Mouse (Mus musculus) frontal cortex, postnatal 14 days (tissue): ENCODE data around the gene Kif13a.

Source experiments
- DNase-seq, 2 experiments: peaks; one replicate each; pipeline ENCODE4 v3.0.0; 2022; ENCODE audit warnings: low spot score in 2 of 2

Kif13a gene

DNA sequence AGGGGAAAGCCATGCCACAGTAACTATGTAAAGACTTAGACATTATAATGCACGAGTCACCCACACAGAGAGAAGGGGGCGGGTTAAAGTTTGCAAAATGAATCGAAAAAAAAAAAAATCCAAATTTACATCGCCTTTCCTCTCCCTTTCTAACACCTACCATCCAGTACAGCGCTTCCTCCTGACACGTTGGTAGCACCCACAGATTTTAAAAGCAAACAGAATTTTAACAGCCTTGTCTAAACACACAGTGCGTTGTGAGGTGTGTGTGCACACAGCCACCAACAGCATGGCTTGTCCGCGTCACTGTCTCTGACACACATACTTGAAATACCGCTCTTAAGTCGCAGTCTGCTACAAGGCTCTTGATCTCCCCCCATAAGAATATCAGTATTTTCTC is 94.3 kb downstream of the Kif13a start:
- DNase-seq = no peak

DNA sequence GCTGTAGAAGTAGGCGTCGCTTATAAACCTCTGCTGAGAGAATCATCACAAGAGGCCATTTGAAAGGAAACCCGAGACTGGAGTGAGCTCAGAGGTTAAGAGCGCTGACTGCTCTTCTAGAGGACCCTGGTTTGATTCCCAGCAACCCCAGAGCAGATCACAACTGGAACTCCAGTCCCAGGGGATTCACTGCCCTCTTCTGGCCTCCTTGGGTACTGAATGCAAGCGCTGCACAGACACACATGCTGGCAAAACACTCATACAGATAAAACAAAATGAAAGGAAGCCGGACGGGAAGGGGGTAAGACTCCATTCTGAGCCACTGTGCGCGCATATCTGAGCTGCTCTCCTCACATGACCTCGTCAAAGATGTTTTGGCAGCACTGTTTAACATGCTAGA is 94.9 kb downstream of the Kif13a start:
- no peak for DNase-seq

DNA sequence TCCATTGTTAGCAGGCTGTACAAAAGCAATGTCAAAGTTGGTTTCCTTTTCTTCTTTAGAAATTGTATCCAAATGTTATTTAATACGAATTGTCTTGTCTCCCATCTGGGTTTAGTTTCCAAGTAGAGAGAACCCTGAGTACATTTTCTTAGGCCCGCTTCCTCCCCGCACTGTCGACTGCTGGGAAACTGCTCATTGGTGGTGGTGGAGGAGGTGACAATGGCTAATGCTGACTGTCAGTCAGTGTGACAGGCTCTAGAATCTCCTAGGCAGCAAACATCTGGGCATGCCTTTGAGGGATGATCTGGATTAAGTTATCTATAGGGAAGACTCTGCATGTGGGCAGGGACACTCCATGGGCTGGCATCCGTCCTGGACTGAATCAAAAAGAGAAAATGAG is 96.1 kb downstream of the Kif13a start:
- no peak for DNase-seq

DNA sequence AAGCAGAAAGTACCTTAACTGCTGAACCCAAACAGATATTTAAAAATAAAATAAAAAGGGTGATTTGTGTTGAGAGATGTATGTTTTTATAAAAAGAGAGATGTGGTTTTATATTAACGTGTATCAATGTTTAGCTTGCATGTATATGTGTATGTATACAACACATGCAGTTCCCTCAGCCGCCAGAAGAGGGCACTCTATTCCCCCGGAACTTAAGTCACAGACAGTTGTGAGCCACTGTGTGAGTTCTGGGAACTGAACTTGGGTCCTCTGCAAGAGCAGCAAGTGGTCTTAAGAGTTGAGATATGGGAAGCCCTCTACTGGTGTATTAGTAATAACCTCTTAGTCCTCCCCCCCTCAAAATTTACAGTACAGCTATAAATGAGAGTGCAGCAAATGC is 96.7 kb downstream of the Kif13a start:
- no peak for DNase-seq

DNA sequence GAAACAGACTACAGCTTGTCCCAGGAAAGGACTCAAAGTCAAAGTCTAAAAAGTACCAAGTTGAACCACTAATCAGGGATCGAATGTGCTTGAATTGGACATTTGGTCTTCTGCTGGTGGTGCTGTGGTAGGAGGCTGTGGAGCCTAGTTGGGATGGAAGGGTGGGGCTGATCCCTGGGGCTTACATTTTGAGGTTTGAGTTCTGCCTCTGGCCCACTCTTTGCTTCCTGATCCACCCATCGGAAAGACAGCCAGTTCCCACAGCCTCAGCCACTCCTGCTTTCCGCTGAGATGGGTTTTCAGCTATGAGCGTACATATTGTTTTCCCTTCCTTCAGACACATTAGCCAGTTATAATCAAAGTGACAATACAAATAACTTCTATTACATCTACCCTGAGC is 106.4 kb downstream of the Kif13a start:
- DNase-seq = no peak

DNA sequence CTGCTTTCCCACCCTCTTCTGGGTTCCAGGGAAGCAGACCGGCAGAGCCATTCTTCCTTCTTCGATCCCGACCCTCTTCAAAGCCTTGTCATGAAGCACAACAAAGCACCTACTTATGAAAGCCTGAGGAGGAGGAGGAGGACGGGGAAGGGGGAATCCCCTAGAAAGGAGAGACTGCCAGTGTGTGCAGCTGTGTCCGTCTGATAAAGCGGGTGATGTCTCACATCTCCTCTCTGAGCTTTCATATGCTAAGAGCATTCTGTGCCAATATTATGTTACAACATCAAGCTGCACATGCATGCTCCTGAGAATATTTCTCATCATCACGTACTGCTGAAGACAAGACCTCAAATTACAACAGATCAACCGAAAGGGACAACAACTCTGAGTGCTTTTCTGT is 107.5 kb downstream of the Kif13a start:
- DNase-seq = no peak

DNA sequence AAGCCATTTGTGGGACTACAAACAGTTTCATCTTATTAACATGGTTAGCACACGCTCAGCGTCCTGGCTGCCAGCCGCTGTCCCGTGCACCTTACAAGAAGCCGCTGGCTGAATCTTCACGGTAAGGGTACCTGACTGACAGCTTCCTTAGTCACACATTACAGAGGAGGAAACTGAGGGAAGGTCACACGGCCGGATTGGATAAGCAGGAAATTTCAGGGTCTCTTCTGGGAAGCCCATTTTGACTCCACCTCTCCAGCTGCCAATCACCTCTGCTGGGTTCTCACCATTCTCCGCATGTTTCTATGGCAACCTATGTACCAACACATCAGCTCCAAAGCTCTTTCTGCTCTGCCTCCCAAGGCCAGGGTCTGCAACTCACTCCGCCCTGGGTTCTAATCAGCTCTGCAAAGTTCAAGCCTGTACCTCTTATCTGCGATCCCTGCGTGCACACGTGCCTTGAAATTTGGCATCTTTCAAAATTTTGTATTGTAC is 109.9 kb downstream of the Kif13a start:
- DNase-seq = no peak

DNA sequence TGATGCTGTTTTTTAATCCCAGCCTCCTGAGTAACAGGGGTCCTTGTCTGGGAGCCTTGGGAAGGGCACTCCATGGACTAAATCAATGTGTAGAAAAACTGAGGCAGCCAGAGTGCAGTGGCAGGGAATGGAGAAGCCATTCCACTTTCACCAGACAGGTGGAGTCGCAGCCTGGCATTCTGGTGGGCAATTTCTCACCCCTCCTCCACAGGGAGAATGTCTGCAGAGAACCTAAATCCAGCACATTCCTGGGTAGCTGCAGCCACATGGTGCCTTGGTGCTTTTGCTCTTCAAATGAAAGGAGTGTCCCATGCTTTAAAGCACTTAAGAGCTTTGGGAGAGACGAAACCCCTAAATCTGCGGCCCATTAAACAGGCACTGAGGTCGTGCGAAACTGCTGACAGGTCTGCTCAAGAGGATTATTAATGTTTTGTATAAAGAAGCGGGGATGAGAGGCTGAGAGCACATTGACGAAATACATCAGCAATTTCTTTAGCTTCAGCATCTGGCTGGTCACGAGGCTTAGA is 110.4 kb downstream of the Kif13a start:
- DNase-seq = no peak

DNA sequence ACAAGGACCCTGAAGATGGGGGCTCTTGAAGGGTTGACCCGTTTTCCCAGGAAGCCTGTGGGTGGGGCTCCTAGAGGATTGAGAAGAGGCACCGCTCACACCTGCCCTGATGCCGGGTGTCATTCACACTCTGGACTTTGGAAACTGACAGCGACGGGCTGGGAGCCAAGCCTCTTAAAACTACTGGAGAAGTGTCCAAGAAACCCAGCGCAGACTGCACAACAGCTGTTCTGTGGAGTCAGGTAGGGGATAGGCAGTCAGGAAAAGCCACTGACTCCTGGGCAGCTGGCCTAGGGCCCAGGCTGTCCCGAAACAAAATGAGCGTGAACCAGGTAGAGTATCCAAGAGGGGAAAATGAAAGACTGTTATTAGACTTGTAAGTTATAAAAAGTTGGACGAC is 111.3 kb downstream of the Kif13a start:
- no peak for DNase-seq

DNA sequence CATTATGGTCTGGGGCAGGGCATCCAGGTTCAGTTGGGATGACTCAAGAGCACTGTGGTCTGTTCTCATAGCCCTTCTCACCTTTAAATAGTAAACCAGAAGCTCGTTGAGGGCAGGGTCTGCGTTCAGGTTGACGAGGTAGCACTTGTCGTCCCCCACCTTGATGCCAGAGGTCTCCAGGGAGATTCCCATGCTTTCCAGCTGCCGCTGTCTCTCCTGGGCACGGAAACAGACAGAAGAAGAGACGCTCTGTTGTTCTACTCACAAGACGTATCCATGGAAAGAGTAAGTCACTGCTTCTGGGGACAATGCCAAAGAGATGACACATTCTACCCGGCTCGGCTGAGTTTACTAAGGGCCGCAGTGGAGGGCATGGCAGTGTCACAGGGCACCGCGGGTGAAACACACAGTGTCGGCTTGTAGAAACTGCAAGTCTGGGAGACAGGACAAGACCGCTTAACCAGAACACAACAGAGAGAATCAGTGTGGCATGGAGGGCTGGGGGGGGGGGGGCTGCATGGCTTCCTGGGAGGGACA is 117.0 kb downstream of the Kif13a start:
- no peak for DNase-seq

DNA sequence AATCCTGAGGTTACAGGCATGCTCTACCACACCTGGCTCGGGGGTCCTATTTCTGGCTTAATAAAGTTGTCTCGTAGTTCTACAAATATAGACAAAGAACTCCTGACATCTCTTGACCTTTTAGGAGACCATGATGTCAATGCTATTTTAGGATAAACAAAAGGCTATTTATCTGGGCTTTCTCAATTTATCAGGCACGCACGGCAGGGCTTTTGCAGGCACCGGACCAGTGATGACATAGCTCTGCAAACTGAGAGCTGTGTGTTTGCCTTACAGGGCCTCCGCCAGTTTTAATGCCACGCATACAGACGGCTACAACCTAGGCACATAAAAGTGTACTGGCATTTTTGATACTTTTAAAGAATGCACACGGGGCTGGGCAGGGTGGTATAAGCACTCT is 118.0 kb downstream of the Kif13a start:
- no peak for DNase-seq

DNA sequence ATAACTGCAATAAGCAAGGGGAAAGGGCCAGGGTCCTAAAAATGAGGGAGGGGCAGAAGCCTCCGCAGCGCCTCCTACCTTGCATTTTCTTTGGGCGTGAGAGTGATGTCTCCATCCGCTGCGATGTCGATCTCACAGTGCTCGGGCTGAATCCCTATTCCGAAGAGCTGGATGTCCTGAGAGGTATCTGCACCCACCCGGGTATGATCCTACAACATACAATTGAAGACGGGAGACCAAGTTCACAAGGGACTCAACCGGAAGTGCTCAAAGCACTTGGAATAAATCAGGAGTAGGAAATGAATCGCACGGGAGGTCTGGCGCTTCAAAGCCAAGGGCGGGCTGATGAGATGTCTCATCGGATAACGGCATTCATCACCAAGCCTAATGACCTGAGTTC is 119.1 kb downstream of the Kif13a start:
- DNase-seq = no peak

DNA sequence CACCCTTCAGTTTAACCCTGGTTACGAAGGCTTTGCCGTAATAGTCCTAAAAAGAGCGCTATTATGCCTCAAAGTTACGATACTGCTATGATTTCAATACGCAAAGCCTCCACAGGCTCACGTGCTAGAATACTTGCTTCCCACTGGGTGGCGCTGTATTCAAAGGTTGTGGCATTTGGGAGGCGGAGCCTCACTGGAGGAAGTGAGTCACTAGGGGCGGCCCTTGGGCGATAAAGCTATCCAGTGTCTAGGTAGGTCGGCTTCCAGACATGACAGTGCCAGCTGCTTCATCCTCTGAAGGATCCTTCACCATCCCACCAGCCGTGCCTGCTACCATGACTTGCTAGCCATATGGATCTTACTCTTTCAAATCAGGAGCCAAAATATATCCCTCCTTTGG is 119.6 kb downstream of the Kif13a start:
- DNase-seq = no peak

DNA sequence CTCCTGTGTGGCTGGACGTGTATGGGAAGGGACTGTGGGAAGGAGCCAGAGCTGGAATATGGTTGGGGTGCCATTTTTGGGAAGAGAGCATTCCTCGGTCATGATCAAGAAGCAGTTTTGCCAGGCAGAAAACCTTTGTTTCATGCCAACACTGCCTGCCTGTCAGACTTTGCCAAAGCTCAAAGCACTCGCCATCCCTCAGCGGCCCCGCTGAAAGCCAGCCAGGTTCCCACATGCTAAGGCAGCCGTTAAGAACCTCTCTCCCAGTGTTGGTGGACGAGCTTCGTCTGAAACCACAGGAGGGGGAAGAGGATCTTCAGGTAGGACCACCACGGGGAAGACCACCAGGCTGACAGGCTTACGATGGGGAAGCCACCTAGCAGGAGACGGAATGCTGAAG is 121.8 kb downstream of the Kif13a start:
- DNase-seq = no peak

DNA sequence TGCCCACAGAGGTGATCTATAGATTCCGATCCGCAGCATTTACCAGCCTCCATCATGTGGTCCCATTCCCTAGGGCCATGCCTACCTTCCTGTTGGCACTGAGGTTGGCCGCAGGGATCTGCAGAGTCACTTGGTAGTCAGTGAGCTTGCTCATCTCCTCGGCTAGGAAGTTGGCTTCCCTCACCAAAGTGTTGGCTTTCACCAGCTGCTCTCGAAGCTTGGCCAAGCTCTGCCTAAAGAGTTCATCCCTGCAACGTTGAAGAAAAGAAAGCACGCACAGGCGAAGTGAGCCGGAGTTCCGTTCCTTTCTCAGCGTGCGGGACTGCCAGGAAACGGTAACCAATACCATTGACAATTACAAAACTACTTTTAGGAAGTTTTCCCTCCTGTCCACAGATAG is 128.5 kb downstream of the Kif13a start:
- no peak for DNase-seq

DNA sequence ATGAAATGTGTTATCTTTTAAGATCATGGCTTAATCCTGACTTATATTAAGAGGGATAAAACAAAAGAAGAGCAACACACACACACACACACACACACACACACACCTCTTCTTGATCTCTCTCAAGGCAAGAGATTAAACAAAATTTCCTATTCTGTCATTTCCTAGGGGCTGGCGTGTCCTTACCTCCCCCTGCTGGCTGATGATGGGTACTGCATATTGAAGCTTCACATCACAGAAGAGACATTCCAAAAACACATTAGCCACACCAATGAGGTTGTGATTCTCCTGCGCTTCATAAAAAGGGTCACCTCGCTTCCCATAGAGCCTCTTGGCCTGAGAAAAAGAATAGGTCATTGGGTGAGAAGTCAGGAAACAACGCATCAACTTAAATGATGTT is 131.5 kb downstream of the Kif13a start:
- peak in 1 of 2 experiments; percentile 50 for DNase-seq

DNA sequence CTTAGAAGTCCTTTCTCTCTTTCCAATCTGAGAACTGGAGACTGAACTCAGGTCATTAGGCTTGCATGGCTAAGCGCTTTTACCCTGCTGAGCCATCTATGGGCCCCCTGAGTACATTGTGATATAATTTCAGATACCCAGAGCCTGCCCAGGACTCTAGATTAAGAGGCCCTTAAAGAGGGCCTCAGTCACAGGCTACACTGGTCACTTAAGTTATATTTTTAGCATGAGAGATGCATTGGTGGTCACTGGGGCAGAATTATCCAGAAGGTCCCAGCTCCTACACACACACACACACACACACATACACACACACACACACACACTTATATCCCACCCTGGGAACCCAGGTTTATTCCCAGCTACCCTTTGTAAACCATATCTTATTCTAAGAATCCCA is 133.3 kb downstream of the Kif13a start:
- DNase-seq = no peak

DNA sequence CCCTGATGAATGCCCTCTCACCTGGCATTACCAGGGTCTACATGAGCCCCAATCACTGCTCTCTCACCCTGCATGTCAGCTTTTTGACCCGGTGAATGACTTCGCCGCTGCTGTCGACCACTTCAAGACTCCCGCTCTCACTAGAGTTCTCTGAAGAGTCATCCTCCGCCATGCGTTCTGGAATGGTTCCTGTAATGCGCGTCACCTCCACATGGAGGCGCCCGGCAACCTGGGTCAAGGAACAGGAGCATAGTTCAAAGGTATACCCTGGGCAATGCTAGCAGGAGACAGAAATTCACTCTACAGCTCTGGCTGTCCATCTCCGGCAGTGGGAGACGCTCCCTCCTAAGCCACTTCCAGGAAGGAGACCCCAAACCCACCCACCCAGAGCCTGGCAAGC is 135.8 kb downstream of the Kif13a start:
- DNase-seq = no peak

DNA sequence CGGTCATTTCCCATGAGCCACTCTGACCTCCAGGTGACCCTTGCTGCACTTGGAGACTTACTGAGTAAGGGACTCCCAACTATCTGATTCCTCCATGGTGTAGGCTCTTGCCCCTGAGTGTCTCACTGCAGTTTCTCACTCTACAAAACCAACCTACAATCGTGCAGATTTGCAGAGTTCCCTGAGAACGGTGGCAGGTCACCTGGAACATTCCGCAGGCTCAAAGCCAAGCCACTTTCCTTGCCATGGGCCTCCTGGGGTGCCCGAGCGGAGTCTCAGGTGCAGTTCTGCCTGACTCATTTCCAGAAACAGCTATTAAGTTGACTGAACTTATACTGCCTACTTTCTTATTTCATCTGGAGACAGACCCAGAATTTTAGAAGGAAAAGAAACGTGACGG is 141.2 kb downstream of the Kif13a start:
- no peak for DNase-seq

DNA sequence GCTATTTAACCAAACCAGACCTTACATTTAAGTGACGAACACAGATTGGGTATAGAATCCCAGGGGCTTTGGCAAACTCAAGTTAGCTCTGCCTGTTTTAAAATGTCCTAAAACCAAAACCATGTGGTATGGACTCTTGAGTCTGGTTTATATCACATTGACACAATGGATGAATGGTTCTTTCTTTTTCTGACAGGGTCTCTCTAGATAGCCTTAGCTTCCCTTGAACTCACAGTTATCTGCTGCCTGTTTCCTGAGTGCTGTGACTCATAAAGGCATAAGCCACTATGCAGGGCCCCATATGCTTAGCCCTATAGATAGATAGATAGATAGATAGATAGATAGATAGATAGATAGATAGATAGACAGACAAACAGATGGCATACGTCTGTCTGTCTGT is 142.8 kb downstream of the Kif13a start:
- no peak for DNase-seq

DNA sequence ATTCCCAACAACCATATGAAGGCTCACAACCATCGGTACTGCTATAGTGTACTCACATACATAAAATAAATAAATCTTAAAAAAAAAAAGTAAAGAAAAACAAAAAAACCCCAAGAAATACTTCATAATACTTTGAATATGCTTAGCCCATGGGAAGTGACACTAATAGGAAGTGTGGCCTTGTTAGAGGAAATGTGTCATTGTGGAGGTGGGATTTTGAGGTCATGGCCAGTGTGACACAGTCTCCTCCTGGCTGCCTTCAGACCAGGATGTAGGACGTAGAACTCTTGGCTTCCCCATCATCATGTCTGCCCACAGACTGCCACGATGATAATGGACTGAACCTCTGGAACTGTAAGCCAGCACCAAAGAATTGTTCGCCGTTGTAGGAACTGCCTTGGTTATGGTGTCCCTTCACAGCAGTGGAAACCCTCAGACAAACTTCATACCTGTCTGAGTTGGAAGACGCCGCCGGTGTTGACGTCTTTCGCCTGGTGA is 143.6 kb downstream of the Kif13a start:
- DNase-seq = no peak

DNA sequence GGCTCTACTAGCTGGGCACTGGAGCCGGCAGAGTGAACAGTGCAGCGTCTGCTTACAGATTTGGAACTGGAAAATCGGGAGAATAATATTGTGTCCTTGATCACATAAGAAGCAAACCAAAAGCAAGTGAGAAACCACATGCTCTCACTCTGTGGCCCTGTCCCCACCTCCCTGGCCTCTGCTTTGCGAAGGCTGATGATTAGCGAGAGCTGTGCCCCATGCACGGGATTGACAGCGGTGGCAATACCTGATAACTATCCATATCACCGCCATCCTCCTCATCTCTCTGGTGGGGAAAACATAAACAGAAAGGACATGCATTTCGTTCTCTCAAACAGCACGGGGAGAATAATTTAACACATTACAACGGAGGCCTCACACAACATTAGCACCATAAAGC is 149.3 kb downstream of the Kif13a start:
- no peak for DNase-seq

DNA sequence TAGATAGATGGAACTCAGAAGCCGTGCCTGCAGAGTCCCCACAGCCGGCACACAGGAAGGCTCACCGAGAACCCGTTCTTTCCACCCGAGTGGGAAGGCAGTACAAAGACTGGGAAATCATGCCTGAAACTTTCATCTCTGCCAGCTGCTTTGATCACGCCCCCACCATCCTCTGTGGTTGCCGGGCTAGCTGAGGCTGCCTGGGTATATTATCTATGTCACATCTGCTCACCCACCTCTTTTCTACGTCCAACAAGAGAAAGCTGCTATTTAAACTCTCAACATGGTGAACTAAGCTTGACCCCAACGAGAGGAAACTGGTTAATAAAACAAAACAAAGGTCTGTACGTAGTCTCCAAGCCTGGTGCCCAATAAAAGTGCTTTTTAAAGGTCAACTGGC is 149.8 kb downstream of the Kif13a start:
- DNase-seq = peak in 1 of 2 experiments; percentile 12

DNA sequence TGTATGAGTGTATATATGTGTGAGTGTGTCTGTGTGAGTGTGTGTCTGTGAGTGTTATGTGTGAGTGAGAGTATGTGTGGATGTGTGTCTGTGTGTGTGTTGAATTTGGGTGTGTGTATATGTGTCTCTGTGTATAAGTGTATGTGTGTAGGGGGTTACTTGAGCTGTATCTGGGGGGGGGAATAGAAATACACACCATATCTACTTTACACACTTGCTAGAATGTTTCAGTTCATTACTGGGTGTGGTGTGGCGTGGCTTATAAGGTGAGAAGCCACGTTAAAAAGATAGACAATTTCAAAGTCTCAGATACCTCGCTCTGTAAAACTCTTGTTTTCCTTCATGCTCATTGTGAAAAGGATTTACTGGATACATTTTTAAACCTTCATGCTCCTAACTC is 152.2 kb downstream of the Kif13a start:
- DNase-seq = no peak
